Mouse (Mus musculus): ENCODE data around the gene Kcnip1.
A peak's percentile ranks its signal among the peaks of the same experiment; 100 is the strongest.

Gene Kcnip1

DNA sequence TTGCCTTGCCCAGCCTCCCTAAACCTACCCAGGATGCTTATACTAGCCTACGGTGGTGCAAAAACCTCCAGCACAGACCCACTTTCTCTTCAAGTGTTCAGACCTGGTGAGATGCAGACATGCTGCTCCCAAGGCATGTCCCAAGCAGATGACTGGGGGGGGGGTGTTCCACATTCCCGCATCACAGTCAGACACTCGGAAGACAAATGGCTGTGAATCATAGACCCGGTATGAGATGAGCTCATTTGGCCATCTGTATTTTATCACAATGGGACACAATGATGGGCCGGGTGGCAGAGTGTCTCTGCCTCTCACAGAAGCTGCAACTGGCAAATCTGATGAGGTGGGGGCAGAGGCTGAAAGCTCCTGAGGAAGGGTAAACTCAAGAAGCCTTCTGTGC lies 244.2 kb downstream of the Kcnip1 start:
- no peak for DNase-seq

DNA sequence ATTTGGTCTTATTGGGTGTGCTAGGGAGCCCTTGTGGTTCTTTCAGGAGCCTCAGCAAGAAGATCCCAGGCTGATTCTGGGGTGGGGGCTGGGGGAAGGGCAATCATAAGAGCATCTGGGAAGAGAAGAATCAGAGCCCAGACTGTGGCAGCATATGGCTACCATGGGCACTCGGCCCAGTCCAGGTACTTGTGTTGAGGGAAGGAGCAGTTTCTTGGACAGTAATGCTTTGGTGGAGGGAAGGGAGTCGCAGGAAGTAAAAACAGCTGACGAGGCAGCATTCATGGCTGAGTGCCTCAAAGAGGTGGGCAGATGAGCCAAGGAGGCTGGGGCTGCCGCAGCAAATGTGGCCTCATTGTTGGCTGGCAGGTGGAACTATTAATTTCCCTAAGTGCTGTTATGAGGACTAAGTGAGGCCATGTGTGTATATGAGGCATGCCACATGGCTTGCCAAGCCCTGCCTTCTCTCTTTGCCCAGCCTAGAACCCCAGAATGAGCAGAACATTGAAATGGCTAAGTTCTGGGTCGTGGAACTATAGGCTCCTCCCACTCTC lies 245.5 kb downstream of the Kcnip1 start:
- no peak for DNase-seq

DNA sequence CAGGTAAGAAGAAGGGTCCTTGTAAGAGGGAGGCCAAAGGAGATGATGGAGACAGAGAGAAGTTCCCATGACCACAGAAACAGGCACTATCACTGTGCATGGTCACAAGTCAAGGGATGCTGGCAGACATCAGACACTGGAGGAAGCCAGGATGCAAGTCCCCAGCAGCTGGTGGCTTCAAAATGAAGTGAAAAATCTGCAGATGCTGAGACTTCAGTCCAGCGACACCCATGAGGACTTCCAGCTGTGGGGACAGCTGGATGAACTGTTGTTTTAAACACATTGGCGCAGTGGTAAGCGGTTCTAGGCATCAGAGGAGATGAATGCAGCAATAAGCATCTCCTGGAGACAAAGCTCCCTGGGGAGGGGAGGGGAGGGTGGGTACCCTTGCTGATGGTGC lies 246.6 kb downstream of the Kcnip1 start:
- DNase-seq, result no peak

GRCm38 (mm10) chr11:33745821-33746329 lies 247.1 kb downstream of the Kcnip1 start:
- DNase-seq, result no peak

GRCm38 (mm10) chr11:33744429-33744828 lies 248.5 kb downstream of the Kcnip1 start:
- no peak for DNase-seq

DNA sequence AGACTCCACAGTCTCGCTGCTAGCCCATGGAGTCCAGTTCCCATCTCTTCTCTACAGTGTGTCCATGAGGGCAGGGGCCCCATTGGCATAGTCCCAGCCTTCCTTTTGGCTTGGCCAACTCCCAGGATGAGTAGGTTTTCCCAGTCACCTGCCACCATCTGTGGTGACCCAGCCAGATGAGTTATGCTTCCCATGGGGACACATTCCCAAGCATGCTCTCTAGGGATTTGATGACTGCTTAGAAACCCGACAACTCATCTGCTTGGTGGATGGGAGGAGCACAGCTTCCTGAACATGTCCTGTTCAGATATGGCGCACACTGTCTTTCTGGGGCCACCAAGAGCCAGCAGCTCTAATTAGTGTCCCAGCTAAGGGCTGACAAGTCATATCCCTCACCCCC lies 252.8 kb downstream of the Kcnip1 start:
- no peak for DNase-seq

DNA sequence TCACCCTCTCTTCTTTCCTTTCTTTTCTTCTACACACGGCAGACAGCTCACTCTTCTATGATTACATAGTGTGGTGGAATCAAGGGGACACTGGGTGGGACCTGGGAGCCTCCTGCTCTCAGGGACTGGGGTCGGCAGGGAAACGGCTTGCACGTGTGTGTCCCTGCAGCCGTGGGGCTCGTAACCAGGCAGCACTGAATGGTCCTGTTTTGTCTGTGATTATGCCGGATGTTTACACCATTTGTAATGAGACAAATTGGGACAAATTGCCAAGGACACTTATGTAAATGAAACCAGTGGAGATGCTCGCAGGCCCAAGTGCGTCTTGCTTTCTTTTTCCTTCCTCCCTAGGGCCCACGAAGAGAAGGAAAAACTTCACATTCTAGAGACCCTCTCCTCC lies 256.5 kb downstream of the Kcnip1 start:
- DNase-seq, result no peak

DNA sequence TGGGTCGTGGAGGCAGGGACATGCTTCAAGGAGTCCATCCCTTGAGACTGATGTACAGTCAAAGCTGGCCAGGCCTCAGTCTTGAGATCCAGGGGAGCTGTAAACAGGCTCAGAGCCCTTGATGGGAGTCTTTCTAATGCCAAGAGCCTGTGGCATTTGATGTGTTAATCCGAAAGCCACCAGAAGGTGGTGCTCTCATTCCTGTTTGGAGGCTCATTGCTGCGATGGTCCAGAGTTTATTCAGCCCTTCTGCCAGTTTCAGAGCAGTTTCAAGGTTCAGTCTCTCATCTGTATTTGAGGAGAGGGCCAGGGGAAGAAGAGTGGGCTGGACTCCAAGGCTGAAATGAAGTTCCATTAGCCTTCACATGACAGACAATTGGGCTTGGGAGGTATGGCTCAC lies 259.7 kb downstream of the Kcnip1 start:
- peak; percentile 42 for DNase-seq

DNA sequence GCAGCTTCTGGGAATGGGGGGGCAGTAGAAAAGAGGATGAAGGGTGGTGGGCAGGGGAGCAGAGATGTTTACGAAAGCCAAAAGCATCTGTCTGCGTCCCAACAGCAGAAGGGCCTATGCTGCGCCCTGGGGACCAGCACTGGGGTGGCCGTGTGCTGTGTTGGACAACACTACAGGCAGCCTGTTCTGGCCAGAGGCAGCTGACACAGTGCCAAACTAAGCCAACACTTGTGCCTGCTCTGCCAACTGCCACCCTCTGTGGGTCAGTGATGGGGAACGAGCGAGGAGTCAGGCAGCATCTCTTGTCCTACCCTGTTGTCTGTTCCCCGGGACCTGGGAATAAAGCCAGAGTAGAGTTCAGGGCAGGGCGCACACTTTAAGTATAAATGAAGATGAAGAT lies 260.6 kb downstream of the Kcnip1 start:
- DNase-seq, result no peak

- peak; percentile 61 for DNase-seq
Measured at GRCm38 (mm10) chr11:33721297-33721696, 271.7 kb downstream of the Kcnip1 start.

- DNase-seq, result no peak
Measured at GRCm38 (mm10) chr11:33706777-33707176, 286.2 kb downstream of the Kcnip1 start.

DNA sequence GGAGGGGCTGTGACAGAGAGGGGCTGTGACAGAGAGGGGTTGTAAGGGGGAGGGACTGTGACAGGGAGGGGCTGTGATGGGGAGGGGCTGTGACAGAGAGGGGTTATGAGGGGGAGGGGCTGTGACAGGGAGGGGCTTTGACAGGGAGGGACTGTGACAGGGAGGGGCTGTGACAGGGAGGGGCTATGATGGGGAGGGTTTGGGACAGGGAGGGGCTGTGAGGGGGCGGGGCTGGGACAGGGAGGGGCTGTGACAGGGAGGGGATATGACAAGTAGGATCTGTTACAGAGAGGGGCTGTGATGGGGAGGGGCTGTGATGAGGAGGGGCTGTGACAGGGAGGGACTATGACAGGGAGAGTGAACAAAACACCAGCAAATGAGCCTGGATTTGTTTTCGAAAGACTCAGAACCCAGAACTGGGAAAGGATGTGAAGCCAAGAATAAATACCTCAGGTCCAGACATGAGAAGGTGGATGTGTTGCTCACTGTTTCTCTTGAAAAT lies 290.9 kb downstream of the Kcnip1 start:
- no peak for DNase-seq

- DNase-seq, result no peak
Measured at GRCm38 (mm10) chr11:33701236-33701957, 291.6 kb downstream of the Kcnip1 start.

DNA sequence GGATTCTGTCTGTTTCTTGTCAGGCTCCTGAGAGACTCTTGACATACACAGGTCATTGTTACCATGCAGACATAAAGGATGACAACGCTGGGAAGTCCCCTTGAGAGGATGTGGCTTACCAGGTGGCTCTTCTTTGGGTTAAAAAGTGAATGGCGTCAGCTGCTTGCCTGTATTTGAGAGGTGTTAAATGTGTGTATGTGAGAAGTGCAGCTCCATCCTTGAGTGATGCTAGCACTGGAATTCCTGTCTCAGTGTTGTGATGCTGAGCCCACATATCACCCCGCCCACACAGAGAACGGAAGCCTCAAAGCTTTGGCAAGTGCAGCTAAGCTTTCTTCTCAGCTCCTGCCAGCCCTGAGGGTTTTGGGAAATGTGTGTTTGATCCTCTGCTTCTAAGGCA lies 292.2 kb downstream of the Kcnip1 start:
- peak; percentile 3 for DNase-seq

DNA sequence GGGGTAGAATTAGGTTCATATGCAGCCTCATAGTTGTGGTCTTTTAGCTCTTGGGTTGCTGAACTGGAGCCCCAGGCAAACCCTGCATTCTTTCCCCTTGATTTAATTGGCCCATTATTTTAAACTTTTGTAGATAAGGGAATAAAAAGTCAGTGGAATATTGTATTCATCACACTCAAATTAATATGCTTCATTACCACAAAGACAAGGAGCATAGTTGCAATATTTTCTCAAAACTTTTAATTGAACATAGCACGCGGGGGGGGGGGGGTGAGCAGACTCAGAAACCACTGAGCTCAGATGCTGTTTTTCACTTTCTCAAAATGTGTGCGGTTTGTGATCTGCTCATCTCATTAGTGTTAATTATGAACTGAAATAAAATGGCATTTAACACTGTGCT lies 302.8 kb downstream of the Kcnip1 start:
- DNase-seq, result no peak

GRCm38 (mm10) chr11:33685904-33686303 lies 307.0 kb downstream of the Kcnip1 start:
- DNase-seq, result no peak

GRCm38 (mm10) chr11:33680151-33680550 lies 312.8 kb downstream of the Kcnip1 start:
- peak; percentile 13 for DNase-seq

DNA sequence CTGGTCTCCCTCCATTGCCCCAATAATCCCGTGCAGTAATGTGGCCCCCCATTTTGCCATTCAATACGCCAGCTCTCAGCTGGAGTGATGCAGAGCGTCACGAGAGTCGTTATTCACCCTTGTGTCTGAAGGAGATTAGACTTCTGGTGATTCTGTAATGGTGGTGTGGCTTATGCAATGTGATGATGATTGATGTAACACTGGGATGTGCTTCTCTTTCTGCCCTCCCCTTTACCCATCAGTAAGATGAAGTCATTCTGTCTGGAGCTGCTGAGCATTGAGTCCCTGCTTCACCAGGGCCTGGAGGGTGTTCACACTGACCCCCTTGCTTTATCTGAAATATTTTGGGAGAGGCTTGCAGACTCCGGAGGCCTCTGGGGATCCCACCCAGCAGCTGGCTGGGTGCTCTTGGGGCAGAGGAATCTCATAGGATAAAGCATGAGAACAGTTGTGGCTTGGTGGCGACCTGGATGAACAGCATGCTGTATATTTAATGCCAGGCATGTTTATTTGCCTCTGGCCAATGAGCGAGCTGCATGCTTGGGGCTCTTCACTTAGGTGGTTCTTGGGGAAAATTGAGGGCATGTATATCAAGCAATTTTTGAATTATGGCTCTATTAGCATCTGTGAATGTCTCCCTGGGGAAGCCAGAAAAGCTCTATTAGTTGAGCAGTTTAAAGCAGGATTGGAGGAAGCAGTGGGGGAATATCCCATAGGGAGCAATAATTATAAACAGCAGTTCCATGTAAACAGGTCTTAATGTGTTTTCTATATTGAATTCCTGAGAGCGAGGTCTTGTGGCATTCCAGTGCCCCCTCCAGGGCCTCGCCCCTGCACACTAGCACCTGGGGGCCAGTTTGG lies 322.6 kb downstream of the Kcnip1 start:
- DNase-seq, result no peak

DNA sequence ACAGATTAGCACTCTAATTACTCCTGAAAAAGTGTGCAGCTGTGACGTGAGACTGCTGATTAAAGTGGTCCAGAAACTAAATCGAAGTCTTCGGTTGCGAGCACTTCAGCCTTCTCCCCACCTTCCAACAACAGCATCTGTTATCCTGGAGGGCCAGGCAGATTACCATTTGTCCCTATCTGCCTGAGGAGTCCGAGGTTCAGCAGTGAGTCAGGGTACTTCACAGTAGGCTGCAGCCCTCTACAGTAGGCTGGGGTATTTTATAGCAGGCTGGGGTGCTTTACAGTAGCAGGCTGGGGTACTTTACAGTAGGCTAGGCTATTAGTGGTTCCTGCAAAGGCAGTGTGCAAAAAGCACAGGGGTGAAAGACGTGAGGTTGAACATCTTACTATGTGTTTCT lies 324.6 kb downstream of the Kcnip1 start:
- DNase-seq, result no peak

DNA sequence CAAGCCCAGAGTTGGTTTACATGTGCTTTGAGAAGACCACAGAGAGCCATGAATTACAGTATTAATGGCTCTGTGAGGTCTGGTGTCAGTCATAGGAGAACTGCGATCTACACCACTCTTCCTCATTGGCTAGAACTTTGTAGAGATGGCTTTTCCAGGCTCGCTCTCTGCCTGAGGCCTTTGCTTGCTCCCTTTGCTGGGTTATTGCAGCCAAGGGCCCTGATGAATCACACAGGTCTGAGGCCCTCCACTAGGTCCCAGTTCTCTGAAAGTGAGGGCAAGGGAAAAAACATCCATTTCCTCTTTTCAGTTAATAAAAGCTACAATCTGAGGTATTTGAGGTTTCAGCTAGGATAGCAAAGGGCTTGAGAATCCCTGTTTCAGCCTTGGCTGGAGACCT lies 329.4 kb downstream of the Kcnip1 start:
- DNase-seq, result no peak

DNA sequence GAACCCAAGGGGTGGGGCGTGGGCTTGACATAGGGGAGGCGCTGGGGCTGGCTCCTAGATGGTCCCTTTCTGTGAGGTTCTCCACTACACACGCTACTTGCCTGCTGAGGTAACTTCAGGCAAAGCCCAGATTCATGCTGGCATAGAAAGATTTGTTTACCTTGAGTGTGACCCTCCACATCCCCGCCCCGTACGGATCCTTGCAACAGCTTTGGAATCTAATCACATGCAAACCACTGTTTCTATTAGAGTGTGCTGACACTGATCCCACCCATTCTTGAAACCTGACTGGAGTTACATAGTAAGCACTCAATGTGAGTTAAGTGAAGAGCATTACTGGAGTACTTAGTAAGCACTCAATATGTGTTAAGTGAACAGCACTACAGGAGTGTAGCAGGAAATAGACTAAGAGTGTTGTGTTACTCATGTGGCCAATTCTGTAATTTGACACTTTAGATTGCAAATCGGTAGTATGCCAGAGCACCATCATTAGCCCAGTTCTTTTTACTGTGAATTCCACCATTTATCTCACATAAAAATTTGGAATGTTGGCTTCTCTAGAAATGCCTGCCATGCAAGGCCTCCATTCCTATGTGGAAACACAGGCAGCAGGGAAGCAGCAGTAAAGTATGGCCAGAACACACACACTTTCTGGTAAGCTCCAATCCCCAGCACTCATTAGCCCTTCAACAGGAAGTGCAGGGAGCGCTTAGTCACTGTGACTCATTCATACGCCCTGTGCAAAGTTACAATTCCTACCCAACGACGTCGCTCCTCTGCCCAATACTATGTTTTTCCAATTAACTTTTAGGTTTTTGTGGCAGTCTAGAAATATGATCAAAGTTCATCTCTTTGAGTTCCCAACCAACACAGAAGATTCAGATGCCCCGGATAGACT lies 332.7 kb downstream of the Kcnip1 start:
- no peak for DNase-seq

- no peak for DNase-seq
Measured at GRCm38 (mm10) chr11:33655861-33656593, 336.9 kb downstream of the Kcnip1 start.
